Mouse (Mus musculus) CH12.LX (cell line): ENCODE results near the gene B3glct. TPM values are rescaled to one million over a fixed set of nuclear protein-coding genes. Genes with fewer than 3 reads are reported as not detected.

Experiments
- DNase-seq: peaks from one replicate; pipeline ENCODE4 v3.0.0-alpha.2; 2013; ENCODE audit errors: extremely low read depth
- H3K27ac ChIP-seq: 2 replicates; pipeline ENCODE4 v1.5.1; 2012; ENCODE audit warnings: low read depth, mild to moderate bottlenecking, control low read depth, moderate library complexity; ENCODE audit not compliant: insufficient read depth
- H3K27me3 ChIP-seq: replicated peaks from 2 replicates; pipeline ENCODE3; 2012; ENCODE audit warnings: inconsistent platforms
- H3K36me3 ChIP-seq, 2 experiments: replicated peaks in 1 of 2; 2 replicates each; pipeline versions ENCODE3 to v1.6.1; 2012; ENCODE audit warnings: inconsistent platforms in 1 of 2, low read length in 1 of 2, mild to moderate bottlenecking in 1 of 2, mixed read lengths in 1 of 2, moderate library complexity in 1 of 2; ENCODE audit not compliant: control insufficient read depth in 1 of 2, insufficient read depth in 1 of 2
- H3K4me1 ChIP-seq, 2 experiments: 2 replicates each; pipeline ENCODE4 v1.6.1; 2012; ENCODE audit warnings: inconsistent platforms in 1 of 2, moderate library complexity in 1 of 2; ENCODE audit not compliant: insufficient read depth in 2 of 2, control insufficient read depth in 1 of 2
- H3K4me2 ChIP-seq: 2 replicates; pipeline ENCODE4 v1.6.1; 2012; ENCODE audit warnings: low read depth, mild to moderate bottlenecking, control low read depth; ENCODE audit not compliant: poor library complexity, insufficient read depth, severe bottlenecking
- H3K4me3 ChIP-seq, 3 experiments: fragments of 150-350 bp in 1 of 3; sonication (generic) in 1 of 3; replicated peaks in 1 of 3; 2 replicates each; pipeline versions ENCODE3 to v1.5.1; 2011 to 2012; ENCODE audit warnings: low read depth in 2 of 3, low read length in 2 of 3, mild to moderate bottlenecking in 2 of 3, moderate library complexity in 2 of 3, control low read depth in 1 of 3, improper control_type of control experiment in 1 of 3, inconsistent platforms in 1 of 3, mixed read lengths in 1 of 3; ENCODE audit not compliant: poor library complexity in 1 of 3
- H3K79me2 ChIP-seq: replicated peaks from 2 replicates; pipeline ENCODE4 v1.6.1; 2012; ENCODE audit warnings: mild to moderate bottlenecking, moderate library complexity; ENCODE audit not compliant: control insufficient read depth, poor library complexity, insufficient read depth, severe bottlenecking; ENCODE audit errors: extremely low read depth
- H3K9ac ChIP-seq: 2 replicates; pipeline ENCODE4 v1.6.1; 2012; ENCODE audit warnings: low read depth, mild to moderate bottlenecking, control low read depth, moderate library complexity; ENCODE audit not compliant: insufficient read depth
- H3K9me3 ChIP-seq: replicated peaks from 2 replicates; pipeline ENCODE3; 2012; ENCODE audit warnings: low read length, inconsistent platforms, mixed read lengths
- BHLHE40 ChIP-seq: IDR thresholded peaks from 2 replicates; pipeline ENCODE4 v1.6.1; 2011; ENCODE audit warnings: mild to moderate bottlenecking, low read depth, low read length, improper control_type of control experiment
- CHD1 ChIP-seq: IDR thresholded peaks from 2 replicates; pipeline ENCODE4 v1.6.1; 2012; ENCODE audit warnings: low read depth, low read length, improper control_type of control experiment, inconsistent platforms
- CTCF ChIP-seq, 2 experiments: IDR thresholded peaks in 1 of 2; conservative IDR thresholded peaks in 1 of 2; 2 replicates each; pipeline ENCODE4 v1.5.1; 2011 to 2012; ENCODE audit warnings: low read depth in 2 of 2, low read length in 2 of 2, improper control_type of control experiment in 1 of 2, inconsistent platforms in 1 of 2, mild to moderate bottlenecking in 1 of 2, moderate library complexity in 1 of 2
- E2F4 ChIP-seq: IDR thresholded peaks from 2 replicates; pipeline ENCODE4 v1.6.1; 2011; ENCODE audit warnings: low read depth, low read length, improper control_type of control experiment; ENCODE audit not compliant: insufficient replicate concordance
- EP300 ChIP-seq: IDR thresholded peaks from 2 replicates; pipeline ENCODE4 v1.6.1; 2011; ENCODE audit warnings: low read length, improper control_type of control experiment
- ETS1 ChIP-seq: conservative IDR thresholded peaks from 2 replicates; pipeline ENCODE4 v1.6.1; 2012; ENCODE audit warnings: low read depth, mild to moderate bottlenecking, inconsistent platforms, low read length, improper control_type of control experiment, moderate library complexity
- GABPA ChIP-seq: IDR thresholded peaks from 2 replicates; pipeline ENCODE4 v1.6.1; 2012; ENCODE audit warnings: low read depth, low read length, improper control_type of control experiment, inconsistent platforms; ENCODE audit not compliant: insufficient replicate concordance
- HCFC1 ChIP-seq: IDR thresholded peaks from 2 replicates; pipeline ENCODE4 v1.6.1; 2012; ENCODE audit warnings: low read depth, mild to moderate bottlenecking, inconsistent platforms, low read length, improper control_type of control experiment
- IRF4 ChIP-seq: IDR thresholded peaks from 2 replicates; pipeline ENCODE4 v1.6.1; 2014; ENCODE audit warnings: low read depth, mild to moderate bottlenecking, inconsistent platforms, low read length, improper control_type of control experiment
- JUN ChIP-seq: IDR thresholded peaks from 2 replicates; pipeline ENCODE4 v1.6.1; 2011; ENCODE audit warnings: low read depth, mild to moderate bottlenecking, low read length, improper control_type of control experiment, moderate library complexity; ENCODE audit not compliant: insufficient read depth
- KAT2A ChIP-seq: IDR thresholded peaks from 2 replicates; pipeline ENCODE4 v1.6.1; 2012; ENCODE audit warnings: low read length, improper control_type of control experiment, inconsistent platforms; ENCODE audit not compliant: insufficient replicate concordance
- MAFK ChIP-seq: IDR thresholded peaks from 2 replicates; pipeline ENCODE4 v1.6.1; 2011; ENCODE audit warnings: low read length, improper control_type of control experiment; ENCODE audit not compliant: insufficient replicate concordance
- MAX ChIP-seq: IDR thresholded peaks from 2 replicates; pipeline ENCODE4 v1.6.1; 2011; ENCODE audit warnings: low read length, improper control_type of control experiment
- MAZ ChIP-seq: IDR thresholded peaks from 2 replicates; pipeline ENCODE4 v1.6.1; 2012; ENCODE audit warnings: low read depth, mild to moderate bottlenecking, inconsistent platforms, low read length, improper control_type of control experiment, moderate library complexity
- MEF2A ChIP-seq: IDR thresholded peaks from 2 replicates; pipeline ENCODE4 v1.6.1; 2014; ENCODE audit warnings: low read depth, mild to moderate bottlenecking, inconsistent platforms, low read length, improper control_type of control experiment, borderline replicate concordance
- MYC ChIP-seq: IDR thresholded peaks from 2 replicates; pipeline ENCODE4 v1.6.1; 2011; ENCODE audit warnings: low read depth, mild to moderate bottlenecking, improper control_type of control experiment, low read length
- NELFE ChIP-seq: IDR thresholded peaks from 2 replicates; pipeline ENCODE4 v1.6.1; 2011; ENCODE audit warnings: low read depth, low read length, improper control_type of control experiment
- PAX5 ChIP-seq: IDR thresholded peaks from 2 replicates; pipeline ENCODE4 v1.6.1; 2012; ENCODE audit warnings: low read length, inconsistent platforms, mixed read lengths
- SIN3A ChIP-seq: IDR thresholded peaks from 2 replicates; pipeline ENCODE4 v1.6.1; 2012; ENCODE audit warnings: low read length, improper control_type of control experiment, inconsistent platforms
- SMC3 ChIP-seq: IDR thresholded peaks from 2 replicates; pipeline ENCODE4 v1.6.1; 2011; ENCODE audit warnings: low read depth, low read length, improper control_type of control experiment
- TBP ChIP-seq: conservative IDR thresholded peaks from 2 replicates; pipeline ENCODE4 v1.6.1; 2011; ENCODE audit warnings: low read depth, low read length, improper control_type of control experiment
- TCF12 ChIP-seq: IDR thresholded peaks from 2 replicates; pipeline ENCODE4 v1.6.1; 2014; ENCODE audit warnings: low read depth, mild to moderate bottlenecking, inconsistent platforms, low read length, improper control_type of control experiment
- UBTF ChIP-seq: IDR thresholded peaks from 2 replicates; pipeline ENCODE4 v1.6.1; 2012; ENCODE audit warnings: low read depth, mild to moderate bottlenecking, inconsistent platforms, low read length, improper control_type of control experiment, moderate library complexity
- USF1 ChIP-seq: IDR thresholded peaks from 2 replicates; pipeline ENCODE4 v1.6.1; 2014; ENCODE audit warnings: low read depth, mild to moderate bottlenecking, inconsistent platforms, low read length, improper control_type of control experiment
- ZKSCAN1 ChIP-seq: IDR thresholded peaks from 2 replicates; pipeline ENCODE4 v1.6.1; 2012; ENCODE audit warnings: low read depth, inconsistent platforms, low read length, improper control_type of control experiment, borderline replicate concordance
- ZMIZ1 ChIP-seq: IDR thresholded peaks from 2 replicates; pipeline ENCODE4 v1.6.1; 2012; ENCODE audit warnings: low read depth, mild to moderate bottlenecking, inconsistent platforms, low read length, improper control_type of control experiment
- ZNF384 ChIP-seq: IDR thresholded peaks from 2 replicates; pipeline ENCODE4 v1.6.1; 2012; ENCODE audit warnings: low read depth, low read length, improper control_type of control experiment, inconsistent platforms
- dilution Hi-C: fragments of 300-500 bp; cut with MboI; formaldehyde crosslinking; loops from 2 replicates; pipeline ENCODE4 v1.14.3; 2020; ENCODE audit warnings: low sequenced_read_pairs; ENCODE audit not compliant: extremely low pct_unique_long_range_greater_than_20kb, extremely low pct_ligation_motif_present
- in situ Hi-C: fragments of 300-500 bp; cut with MboI; formaldehyde crosslinking; loops from 3 replicates; pipeline ENCODE4 v1.14.3; 2019; ENCODE audit warnings: low sequenced_read_pairs, low pct_ligation_motif_present, low pct_unique_long_range_greater_than_20kb, mixed read lengths
- polyA plus RNA-seq: library from polyadenylated mRNA; unstranded; fragments of >175 nt; gene quantifications from 2 replicates; pipeline ENCODE4 v1.2.1, GENCODE M21; 2012; ENCODE audit warnings: low read depth; ENCODE audit not compliant: insufficient read length
- total RNA-seq, 2 experiments: library from RNA; depleted of rRNA; stranded (reverse); fragments of 300-350 nt in 1 of 2; fragments of >200 nt in 1 of 2; gene quantifications; 2 replicates each; pipeline ENCODE4 v1.2.3; 2012 to 2014

B3glct gene
- total and polyA plus RNA-seq, 3 experiments = 0.38 to 2.1 (median 1.3) TPM

DNA sequence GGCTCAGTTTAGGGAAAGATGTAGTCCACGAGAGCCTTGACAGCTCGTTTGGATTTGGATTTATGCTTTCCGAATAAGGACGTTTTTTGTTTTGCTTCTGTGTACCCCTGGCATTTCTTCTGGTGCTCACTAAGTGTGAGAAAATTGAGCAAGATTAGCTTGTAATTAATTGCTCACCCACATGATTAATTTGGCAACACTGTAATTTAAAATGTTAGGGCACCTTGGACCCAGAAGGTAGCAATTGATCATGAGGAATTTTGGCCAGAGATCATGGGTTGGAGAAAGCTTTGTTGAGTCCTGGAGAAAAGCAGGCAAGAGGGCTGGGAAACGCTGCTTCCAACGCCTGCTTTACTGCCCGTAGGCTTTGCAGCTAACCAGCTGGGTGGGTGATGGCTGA, 1.9 kb downstream of the B3glct start:
- in situ Hi-C loops = loop anchor here (5.0 kb wide), 1 partner anchor 38 kb away; no protein-coding TSS in a partner anchor
- no peak overlapping the region for H3K4me3 ChIP-seq
- H3K27me3 ChIP-seq = peaks cover 25% of the 10 kb centered on the region
- no peaks in the 10 kb centered on the region for H3K36me3 ChIP-seq
- dilution Hi-C loops = no loop called here
- H3K9ac ChIP-seq = no peak overlapping the region
- no peak for DNase-seq
- no peak overlapping the region for H3K4me2 ChIP-seq
- peaks cover 2 to 5% of the 10 kb centered on the region in 2 experiments; a peak in 2 of 4 replicates for H3K4me1 ChIP-seq
- TF ChIP-seq MAFK (no peak), UBTF (no peak), SIN3A (no peak), NELFE (no peak), CHD1 (no peak), ZNF384 (no peak), BHLHE40 (no peak), JUN (no peak), ZKSCAN1 (no peak), MYC (no peak), USF1 (no peak), GABPA (no peak), ZMIZ1 (no peak), HCFC1 (no peak), MEF2A (no peak), IRF4 (no peak), SMC3 (no peak)
- no peaks in the 10 kb centered on the region for H3K9me3 ChIP-seq
- no peaks in the 10 kb centered on the region for H3K79me2 ChIP-seq
- H3K27ac ChIP-seq = no peak overlapping the region

DNA sequence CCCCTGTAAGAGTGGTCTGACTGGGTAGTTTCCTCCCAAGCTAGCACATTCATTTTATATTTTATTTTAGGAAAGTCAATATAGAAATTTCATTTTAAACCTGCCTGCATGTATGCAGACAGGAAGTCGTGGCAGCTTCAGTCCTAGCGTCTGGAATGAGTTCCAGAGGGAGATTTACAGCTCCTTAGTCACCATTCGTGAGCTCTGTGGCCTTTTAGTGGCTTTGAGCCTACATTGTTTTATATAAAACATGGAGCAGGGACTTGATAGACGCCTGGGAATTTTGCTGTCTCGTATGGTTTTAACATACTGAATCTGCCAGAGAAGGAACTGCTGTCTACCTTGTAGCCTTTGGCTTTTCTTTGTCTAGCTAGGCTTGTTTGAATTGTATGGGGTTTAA, 2.9 kb downstream of the B3glct start:
- dilution Hi-C loops = no loop called here
- peaks cover 15% of the 10 kb centered on the region for H3K27me3 ChIP-seq
- H3K79me2 ChIP-seq = no peaks in the 10 kb centered on the region
- in situ Hi-C loops = no loop called here
- no peaks in the 10 kb centered on the region for H3K36me3 ChIP-seq
- H3K4me1 ChIP-seq = peaks cover 2 to 5% of the 10 kb centered on the region in 2 experiments; a peak in 2 of 4 replicates
- H3K4me3 ChIP-seq = no peak overlapping the region
- H3K27ac ChIP-seq = no peak overlapping the region
- H3K9me3 ChIP-seq = no peaks in the 10 kb centered on the region
- DNase-seq = no peak
- no peak overlapping the region for H3K9ac ChIP-seq
- H3K4me2 ChIP-seq = no peak overlapping the region
- TF ChIP-seq MAZ (no peak), IRF4 (no peak), UBTF (no peak), MAX (no peak), CHD1 (no peak), KAT2A (no peak), CTCF (conservative IDR thresholded peaks at IDR 0.05 in 1 of 2, IDR thresholded peaks at IDR 0.05 in 1 of 2; ENCODE audit: low read depth in 2 of 2, low read length in 2 of 2) (no peak), TBP (no peak), TCF12 (no peak), HCFC1 (no peak), MYC (no peak), ETS1 (no peak), PAX5 (no peak), E2F4 (no peak), JUN (no peak), EP300 (no peak), NELFE (no peak), ZNF384 (no peak), BHLHE40 (no peak)
